Mouse (Mus musculus): ENCODE measurements around the gene Samm50.

Samm50 gene

GRCm38 (mm10) chr15:84235646-84236045 lies 43.6 kb downstream of the Samm50 start:
- no peak for ATAC-seq (ENCODE audit: low TSS enrichment)

GRCm38 (mm10) chr15:84238552-84238951 lies 46.5 kb downstream of the Samm50 start:
- no peak for ATAC-seq (ENCODE audit: low TSS enrichment)

GRCm38 (mm10) chr15:84238991-84239401 lies 47.0 kb downstream of the Samm50 start:
- ATAC-seq (ENCODE audit: low TSS enrichment): no peak

- no peak for ATAC-seq (ENCODE audit: low TSS enrichment)
Observed at GRCm38 (mm10) chr15:84241520-84241919, 49.5 kb downstream of the Samm50 start.

- ATAC-seq (ENCODE audit: low TSS enrichment): no peak
Observed at GRCm38 (mm10) chr15:84245104-84245503, 53.1 kb downstream of the Samm50 start.

- ATAC-seq (ENCODE audit: low TSS enrichment): no peak
Observed at GRCm38 (mm10) chr15:84246195-84246594, 54.2 kb downstream of the Samm50 start.

GRCm38 (mm10) chr15:84247309-84247708 lies 55.3 kb downstream of the Samm50 start:
- no peak for ATAC-seq (ENCODE audit: low TSS enrichment)

GRCm38 (mm10) chr15:84251227-84251626 lies 59.2 kb downstream of the Samm50 start:
- no peak for ATAC-seq (ENCODE audit: low TSS enrichment)

GRCm38 (mm10) chr15:84252645-84253044 lies 60.6 kb downstream of the Samm50 start:
- ATAC-seq (ENCODE audit: low TSS enrichment): no peak

- no peak for ATAC-seq (ENCODE audit: low TSS enrichment)
Observed at GRCm38 (mm10) chr15:84253757-84254156, 61.7 kb downstream of the Samm50 start.

- peak; percentile 91 for ATAC-seq (ENCODE audit: low TSS enrichment)
Observed at GRCm38 (mm10) chr15:84254387-84254786, 62.3 kb downstream of the Samm50 start.

- ATAC-seq (ENCODE audit: low TSS enrichment): no peak
Observed at GRCm38 (mm10) chr15:84256254-84256850, 64.3 kb downstream of the Samm50 start.

- ATAC-seq (ENCODE audit: low TSS enrichment): no peak
Observed at GRCm38 (mm10) chr15:84256864-84257263, 64.8 kb downstream of the Samm50 start.

- ATAC-seq (ENCODE audit: low TSS enrichment): no peak
Observed at GRCm38 (mm10) chr15:84258602-84259355, 66.7 kb downstream of the Samm50 start.

- ATAC-seq (ENCODE audit: low TSS enrichment): peak; percentile 82
Observed at GRCm38 (mm10) chr15:84260123-84260822, 68.2 kb downstream of the Samm50 start.

GRCm38 (mm10) chr15:84262630-84263029 lies 70.6 kb downstream of the Samm50 start:
- no peak for ATAC-seq (ENCODE audit: low TSS enrichment)

- ATAC-seq (ENCODE audit: low TSS enrichment): no peak
Observed at GRCm38 (mm10) chr15:84263573-84263972, 71.5 kb downstream of the Samm50 start.

- no peak for ATAC-seq (ENCODE audit: low TSS enrichment)
Observed at GRCm38 (mm10) chr15:84265141-84265540, 73.1 kb downstream of the Samm50 start.

- ATAC-seq (ENCODE audit: low TSS enrichment): no peak
Observed at GRCm38 (mm10) chr15:84266290-84266689, 74.2 kb downstream of the Samm50 start.
